30 mouse cellular contexts compared by ENCODE assay signal in the genomic region with DNA sequence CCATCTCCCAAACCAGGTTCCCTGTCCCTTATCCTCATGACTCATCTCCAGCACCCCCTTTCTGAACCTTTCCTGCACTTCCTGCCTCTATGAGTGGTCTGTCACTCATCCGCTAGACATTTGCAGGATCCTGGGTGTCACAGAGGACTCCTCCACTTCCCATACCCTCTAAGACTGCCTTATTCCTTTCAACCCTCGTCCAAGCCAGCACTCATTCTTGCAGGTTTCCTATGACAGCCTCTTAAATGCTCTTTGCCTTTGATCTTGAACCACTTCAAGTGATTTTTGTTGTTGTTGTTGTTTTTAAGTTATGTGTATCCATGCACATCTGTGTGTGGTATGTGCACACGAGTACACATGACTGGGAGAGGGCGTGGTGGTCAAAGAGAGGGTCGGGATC. TPM values are rescaled to one million over a fixed set of nuclear protein-coding genes. Genes with fewer than 3 reads are reported as not detected.
"Had no signal": no experiment of that assay in that cellular context is flagged by ENCODE, and none has a peak within 500 bp of the region (broad histone marks: within the 10 kb centered on the region; RNA-seq: fewer than 3 reads in every experiment).

No protein-coding gene starts in this region.

- H3K27me3 ChIP-seq: embryonic facial prominence, embryonic 12.5 days; embryonic facial prominence, embryonic 13.5 days; embryonic facial prominence, embryonic 15.5 days; forebrain, embryonic 12.5 days; forebrain, embryonic 13.5 days; forebrain, embryonic 15.5 days had no signal

- DNase-seq: cerebellum, adult 2 months; cerebellum, adult 8-10 months; cerebellum, adult 9-10 months; cerebellum, adult 9-11 months; cerebellum, postnatal 10 days; cerebellum, postnatal 14 days; cerebellum, postnatal 25 days; cerebellum, postnatal 36 days; embryo, embryonic 11 days; forebrain, postnatal 0 days; gastrocnemius, adult 2 months; gastrocnemius, postnatal 10 days; gastrocnemius, postnatal 14 days; gastrocnemius, postnatal 25 days; gastrocnemius, postnatal 36 days; heart, adult 18-20 months; heart, adult 2 months had no signal

- H3K9me3 ChIP-seq: embryonic facial prominence, embryonic 10.5 days; embryonic facial prominence, embryonic 12.5 days; embryonic facial prominence, embryonic 15.5 days; forebrain, embryonic 10.5 days; forebrain, embryonic 12.5 days; forebrain, embryonic 13.5 days; forebrain, embryonic 15.5 days had no signal

- H3K27ac ChIP-seq: embryonic facial prominence, embryonic 10.5 days; embryonic facial prominence, embryonic 12.5 days; embryonic facial prominence, embryonic 13.5 days; embryonic facial prominence, embryonic 15.5 days; forebrain, embryonic 10.5 days; forebrain, embryonic 12.5 days; forebrain, embryonic 13.5 days; forebrain, embryonic 15.5 days; gastrocnemius, adult 2 months; heart, adult 2 months had no signal

- H3K4me3 ChIP-seq: embryonic facial prominence, embryonic 10.5 days; embryonic facial prominence, embryonic 12.5 days; embryonic facial prominence, embryonic 13.5 days; embryonic facial prominence, embryonic 15.5 days; erythroblast, embryonic 14.5 days; forebrain, embryonic 10.5 days; forebrain, embryonic 12.5 days; forebrain, embryonic 13.5 days; forebrain, embryonic 15.5 days; gastrocnemius, adult 2 months; heart, adult 2 months had no signal

- H3K9ac ChIP-seq: embryonic facial prominence, embryonic 12.5 days; embryonic facial prominence, embryonic 13.5 days; embryonic facial prominence, embryonic 15.5 days; forebrain, embryonic 12.5 days; forebrain, embryonic 13.5 days; forebrain, embryonic 15.5 days; forebrain, postnatal 0 days had no signal

- ATAC-seq: forebrain, embryonic 13.5 days; forebrain, embryonic 14.5 days; forebrain, embryonic 15.5 days; forebrain, embryonic 16.5 days; forebrain, postnatal 0 days had no signal

- H3K4me1 ChIP-seq: embryonic facial prominence, embryonic 10.5 days; embryonic facial prominence, embryonic 12.5 days; embryonic facial prominence, embryonic 15.5 days; forebrain, embryonic 10.5 days; forebrain, embryonic 12.5 days; forebrain, embryonic 13.5 days; forebrain, embryonic 15.5 days had no signal

- H3K36me3 ChIP-seq: embryonic facial prominence, embryonic 10.5 days; embryonic facial prominence, embryonic 12.5 days; embryonic facial prominence, embryonic 13.5 days; embryonic facial prominence, embryonic 15.5 days; forebrain, embryonic 10.5 days; forebrain, embryonic 12.5 days; forebrain, embryonic 15.5 days had no signal

- H3K4me2 ChIP-seq: embryonic facial prominence, embryonic 12.5 days; embryonic facial prominence, embryonic 13.5 days; embryonic facial prominence, embryonic 15.5 days; forebrain, embryonic 12.5 days; forebrain, embryonic 13.5 days; forebrain, embryonic 15.5 days had no signal

RNA-seq across cellular contexts. Expression of gene Rbms3, which starts 43.6 kb away (rescaled TPM):
- total RNA-seq: common myeloid progenitor, adult 5-6 weeks; granulocyte monocyte progenitor cell, adult 5-6 weeks had no signal
- polyA plus RNA-seq: erythroblast, embryonic 14.5 days had no signal
